Mouse (Mus musculus) spleen, postnatal 36 days (tissue): ENCODE measurements around the gene Ppp1r12a.

Experiments
- DNase-seq, 2 experiments: peaks; one replicate each; pipeline ENCODE4 v3.0.0; 2022; ENCODE audit warnings: low spot score in 2 of 2, mixed read lengths in 1 of 2

The Ppp1r12a gene

DNA sequence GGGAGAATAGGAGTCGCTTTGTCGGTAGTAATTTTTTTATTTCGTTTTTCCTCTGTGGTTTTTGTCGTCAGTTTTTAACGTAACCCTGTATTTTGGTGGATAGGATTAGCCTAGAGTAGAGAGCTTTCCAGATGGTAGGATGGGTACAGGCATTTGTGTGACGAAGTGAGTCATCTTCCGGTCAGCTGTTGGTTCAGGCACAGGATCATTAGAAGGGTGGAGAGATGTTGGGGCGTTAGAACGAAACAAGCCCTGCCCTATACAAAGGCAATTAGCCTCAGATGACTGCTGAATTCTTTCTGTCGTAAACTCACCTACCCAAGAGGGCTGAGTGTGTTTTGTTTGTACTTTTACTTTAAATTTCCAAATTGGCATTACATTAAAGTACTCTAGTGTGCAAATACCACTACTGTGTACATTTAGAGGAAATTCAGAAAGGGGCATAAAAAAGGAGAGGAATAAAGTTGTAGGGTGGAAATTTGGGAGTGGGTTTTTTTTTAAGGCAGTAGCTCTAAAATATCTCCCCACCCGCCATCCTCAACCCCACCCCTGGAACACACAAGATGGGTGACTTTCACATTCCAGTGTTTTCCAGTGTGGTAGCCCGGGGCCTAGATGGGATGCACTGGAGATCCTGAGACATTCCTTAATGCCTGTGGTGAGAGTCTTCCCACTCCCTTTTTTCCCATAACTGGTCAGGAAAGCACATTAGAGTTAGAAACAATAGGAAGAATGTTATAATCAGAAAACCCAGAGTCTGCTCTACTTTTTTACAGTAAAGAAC is 129.9 kb downstream of the Ppp1r12a start:
- no peak for DNase-seq

DNA sequence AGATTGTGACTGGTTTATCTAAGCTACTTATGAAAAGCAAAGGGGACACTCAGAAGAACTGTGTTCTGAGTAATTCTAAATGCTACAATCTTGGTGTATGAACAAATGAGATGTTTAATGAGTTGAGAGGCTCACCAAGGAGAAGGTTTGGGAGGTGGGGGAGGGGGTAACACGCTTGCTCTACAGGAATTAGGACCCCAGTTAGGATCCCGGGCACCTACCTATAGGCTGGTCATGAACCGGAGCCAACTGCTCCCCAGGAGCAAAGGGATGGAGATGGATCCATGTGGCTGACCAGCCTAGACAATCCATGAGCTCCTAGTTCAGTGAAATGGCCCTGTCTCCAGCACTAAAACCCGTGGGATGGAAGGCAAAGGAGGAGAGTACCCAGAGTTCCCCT is 130.7 kb downstream of the Ppp1r12a start:
- no peak for DNase-seq

DNA sequence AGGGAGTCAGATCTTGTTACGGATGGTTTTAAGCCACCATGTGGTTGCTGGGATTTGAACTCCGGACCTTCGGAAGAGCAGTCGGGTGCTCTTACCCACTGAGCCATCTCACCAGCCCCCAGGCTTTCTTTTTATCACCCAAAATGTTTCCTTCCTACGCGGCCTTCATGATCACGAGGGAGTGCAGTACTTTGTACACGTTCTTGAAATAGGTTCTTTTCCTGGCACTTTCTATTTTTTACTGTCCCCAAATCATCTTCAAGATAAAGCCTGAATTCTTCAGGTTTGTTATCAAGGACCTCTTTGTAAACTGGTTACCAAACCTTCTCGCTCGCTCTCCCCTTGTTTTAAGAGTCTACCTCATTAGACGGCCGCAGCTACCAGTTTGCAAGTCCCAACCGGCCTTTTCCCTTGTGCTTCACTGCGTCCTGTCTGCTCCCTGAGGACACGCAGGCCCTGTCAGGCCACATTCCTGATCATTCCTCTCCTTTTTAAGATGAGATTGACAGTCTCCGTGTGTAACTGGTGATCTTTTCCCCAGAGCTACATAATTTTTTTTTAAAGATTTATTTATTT is 131.7 kb downstream of the Ppp1r12a start:
- no peak for DNase-seq

DNA sequence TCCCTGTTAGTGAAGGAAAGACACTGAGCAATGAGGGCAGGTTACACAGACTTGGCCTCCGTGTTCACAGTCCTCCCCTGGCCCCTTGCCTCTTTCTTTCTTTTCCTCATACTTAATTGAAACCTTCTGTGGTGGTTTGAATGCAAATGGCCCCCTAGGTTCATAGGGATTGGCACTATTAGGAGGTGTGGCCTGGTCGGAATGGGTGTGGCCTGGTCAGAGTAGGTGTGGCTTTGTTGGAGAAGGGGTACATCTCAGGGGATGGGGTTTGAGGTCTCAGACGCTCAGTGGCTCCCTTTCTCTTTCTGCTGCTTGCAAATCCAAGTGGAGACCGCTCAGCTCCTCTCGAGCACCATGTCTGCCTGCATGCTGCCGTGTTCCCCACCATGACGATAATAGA is 132.8 kb downstream of the Ppp1r12a start:
- no peak for DNase-seq

DNA sequence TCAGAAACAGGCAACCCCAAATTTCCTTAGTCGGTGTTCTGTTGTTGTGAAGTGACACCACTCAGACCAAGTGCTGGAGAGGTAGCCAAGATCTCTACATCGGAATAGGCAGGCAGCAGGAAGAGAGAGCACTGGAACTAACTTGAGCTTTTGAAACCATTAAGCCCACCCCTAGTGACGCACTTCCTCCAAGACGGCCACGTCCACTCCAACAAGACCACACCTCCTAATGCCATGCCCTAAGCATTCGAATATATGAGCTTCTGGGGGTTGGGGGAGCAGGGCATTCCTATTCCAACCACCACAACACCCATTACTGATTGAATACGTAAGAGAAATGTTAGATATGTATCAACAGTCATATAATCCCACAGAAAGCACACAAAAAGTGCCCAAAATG is 134.5 kb downstream of the Ppp1r12a start:
- no peak for DNase-seq

DNA sequence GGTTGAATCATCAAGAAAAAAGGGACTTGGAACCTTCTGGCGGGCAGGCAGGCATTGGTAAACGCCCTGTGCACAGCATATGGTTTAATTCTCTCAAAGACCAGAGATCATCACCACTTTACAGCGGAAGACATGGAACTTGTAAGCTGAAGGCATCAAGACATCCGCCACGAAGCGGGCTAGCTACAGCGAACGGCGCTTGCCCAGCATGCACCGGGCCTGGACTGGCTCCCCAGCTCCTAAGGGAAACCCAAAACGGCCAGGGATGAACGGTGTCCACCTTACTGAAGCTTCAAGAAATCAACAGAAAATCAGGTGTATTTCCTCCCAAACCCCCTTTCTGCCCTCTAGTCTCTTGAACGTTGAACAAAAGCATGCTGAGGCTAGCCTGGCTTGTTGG is 136.3 kb downstream of the Ppp1r12a start:
- DNase-seq, result no peak

DNA sequence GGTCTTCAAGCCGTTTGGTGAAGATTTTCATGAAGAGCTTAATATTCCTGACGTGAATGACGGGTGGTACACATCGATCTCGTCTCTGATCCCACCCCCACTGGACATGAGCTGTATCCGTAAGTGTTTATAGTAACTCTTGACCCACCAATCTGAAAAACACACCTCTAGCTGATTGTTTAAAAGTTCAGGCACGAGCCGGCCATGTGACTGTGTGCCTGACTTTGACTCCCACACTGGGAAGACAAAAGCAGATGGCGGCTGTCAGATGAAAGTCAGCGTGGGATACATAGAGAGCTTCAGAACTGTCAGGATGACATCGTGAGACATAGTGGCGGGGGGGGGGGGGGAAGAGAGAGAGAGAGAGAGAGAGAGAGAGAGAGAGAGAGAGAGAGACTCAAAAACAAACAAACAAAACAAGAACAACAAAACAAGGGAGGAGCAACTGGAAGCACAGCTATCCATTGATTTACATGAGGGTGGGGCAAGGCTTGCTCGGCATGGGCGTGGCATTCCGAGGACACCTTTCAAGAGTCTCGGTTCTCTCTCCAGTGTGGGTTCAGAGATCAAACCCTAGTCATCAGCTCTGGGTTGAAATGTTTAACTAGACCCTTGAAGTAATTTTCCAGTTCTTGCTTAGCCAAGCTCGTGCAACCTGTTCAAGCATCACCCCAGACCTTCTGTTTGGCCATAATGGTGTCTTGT is 137.0 kb downstream of the Ppp1r12a start:
- DNase-seq, result no peak

DNA sequence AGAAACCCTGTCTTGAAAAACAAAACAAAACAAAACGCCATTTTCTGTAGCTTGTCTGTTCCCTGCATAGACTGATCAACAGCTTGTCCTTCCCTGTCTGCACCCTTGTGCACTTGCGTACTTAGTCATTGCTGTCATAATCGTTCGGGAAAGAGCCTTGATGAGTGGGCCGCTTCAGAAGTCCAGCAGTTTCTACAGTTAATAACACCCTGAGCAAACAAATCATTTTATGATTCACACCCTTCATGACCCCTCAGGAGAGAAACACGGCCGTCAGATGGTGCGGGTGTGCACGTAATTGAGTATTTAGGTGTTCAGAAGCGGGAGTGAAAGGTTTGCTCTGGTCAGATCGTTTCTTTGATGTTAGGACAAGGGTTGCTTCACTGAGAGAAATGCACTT is 137.8 kb downstream of the Ppp1r12a start:
- DNase-seq, result no peak

DNA sequence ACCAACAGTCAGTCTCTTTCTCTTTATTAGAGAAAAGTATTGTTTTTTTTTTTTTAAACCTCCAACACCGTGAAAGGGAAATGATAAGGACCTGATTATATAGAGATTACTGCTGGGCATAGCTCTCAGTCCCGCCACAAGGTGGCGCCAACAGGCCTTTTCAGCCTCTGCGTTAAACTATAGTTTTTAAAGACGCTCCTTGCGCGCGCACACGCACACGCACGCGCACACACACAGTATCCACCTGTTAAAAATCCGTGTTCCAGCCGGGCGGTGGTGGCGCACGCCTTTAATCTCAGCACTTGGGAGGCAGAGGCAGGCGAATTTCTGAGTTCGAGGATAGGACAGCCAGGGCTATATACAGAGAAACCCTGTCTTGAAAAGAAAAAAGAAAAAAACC is 138.8 kb downstream of the Ppp1r12a start:
- DNase-seq, result peak; percentile 31 to 54

DNA sequence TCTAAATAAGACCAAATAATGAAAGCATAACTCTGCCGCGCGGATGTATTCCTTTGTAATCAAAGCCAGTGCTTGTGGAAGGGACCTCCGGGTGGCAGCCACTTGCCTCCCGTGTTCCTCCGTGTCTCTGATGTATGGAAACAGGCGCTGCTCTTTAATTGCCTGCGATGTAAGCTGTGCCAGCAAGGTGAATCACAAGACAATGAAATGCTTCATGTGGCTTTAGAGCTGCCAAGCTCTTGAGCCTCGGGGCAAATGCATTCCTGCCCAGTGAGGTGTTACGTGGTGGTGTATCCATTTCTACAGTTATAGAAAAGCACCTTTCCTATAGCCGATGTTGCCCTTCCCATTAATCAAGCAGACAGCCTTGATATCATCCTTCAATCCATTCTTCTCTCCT is 145.8 kb downstream of the Ppp1r12a start:
- no peak for DNase-seq

DNA sequence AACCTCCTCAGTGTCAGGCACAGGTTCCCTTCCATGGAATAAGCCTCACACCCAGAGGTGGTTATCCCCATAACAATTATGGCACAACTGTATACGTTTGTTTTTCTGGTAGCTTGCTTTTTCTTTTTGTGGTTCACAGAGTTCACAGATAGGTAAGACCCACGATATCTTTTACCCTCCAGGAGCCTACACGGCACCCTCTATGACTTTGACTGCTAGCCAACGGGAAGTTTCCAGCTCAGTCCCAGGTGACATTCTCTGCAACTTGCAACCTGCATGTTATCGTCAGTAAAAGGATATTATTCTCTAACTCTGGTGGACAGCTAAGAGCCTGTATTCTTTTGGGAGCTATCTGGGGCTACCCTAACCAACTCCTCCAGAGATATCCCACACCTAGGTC is 148.2 kb downstream of the Ppp1r12a start:
- no peak for DNase-seq

DNA sequence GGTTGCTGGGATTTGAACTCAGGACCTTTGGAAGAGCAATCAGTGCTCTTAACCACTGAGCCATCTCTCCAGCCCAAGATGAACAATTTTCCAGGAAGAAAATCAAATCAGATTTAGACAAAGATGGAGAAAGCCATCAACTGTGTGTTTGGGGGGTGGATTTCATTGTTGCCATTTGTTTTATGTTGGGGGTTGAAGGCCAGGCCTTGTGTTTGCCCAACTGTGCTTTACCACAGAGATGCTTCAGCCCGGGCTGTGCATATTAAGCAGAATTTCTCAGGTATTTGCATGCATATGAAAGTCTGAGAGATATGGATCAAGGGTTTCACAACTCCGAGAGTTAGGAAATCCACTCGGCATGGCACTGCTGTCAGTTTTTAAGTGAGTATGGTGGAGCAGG is 149.4 kb downstream of the Ppp1r12a start:
- no peak for DNase-seq

DNA sequence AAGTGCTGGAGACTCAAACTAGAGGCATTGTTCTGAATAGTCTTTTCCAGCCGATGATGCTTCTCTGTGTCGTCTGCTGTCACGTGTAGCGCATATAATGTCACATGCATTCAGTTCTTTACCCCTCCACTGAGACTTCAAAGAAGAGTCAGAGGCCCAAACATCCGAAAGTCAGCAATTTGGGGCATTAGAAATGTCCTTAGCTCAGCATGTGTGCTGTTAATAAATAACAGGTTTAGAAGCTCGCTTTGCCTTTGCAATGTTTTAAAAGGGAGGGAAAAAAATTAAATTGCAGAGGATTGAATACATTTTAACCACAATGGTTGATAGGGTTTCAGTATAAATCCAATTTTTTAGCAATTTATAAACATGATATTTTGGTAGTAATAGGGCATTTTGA is 151.9 kb downstream of the Ppp1r12a start:
- DNase-seq, result no peak

DNA sequence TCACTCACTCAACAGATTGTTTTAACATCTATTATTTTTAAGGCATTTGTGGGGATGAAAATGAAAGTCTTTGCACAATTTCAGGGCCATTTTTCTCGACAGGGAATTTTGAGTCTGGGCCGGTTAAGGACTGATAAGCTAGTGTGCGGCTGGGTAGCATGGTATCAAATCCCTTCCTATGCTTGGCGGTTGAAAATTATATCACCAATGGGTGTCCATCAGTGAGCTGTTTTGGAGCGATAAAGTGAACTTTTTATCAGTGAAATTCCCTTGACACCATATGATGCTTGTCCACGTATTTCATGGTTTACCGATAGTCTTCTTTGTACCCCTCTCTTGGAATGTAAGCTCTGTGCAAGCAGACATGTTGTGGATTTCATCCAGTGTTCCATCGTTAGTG is 152.4 kb downstream of the Ppp1r12a start:
- DNase-seq, result no peak

DNA sequence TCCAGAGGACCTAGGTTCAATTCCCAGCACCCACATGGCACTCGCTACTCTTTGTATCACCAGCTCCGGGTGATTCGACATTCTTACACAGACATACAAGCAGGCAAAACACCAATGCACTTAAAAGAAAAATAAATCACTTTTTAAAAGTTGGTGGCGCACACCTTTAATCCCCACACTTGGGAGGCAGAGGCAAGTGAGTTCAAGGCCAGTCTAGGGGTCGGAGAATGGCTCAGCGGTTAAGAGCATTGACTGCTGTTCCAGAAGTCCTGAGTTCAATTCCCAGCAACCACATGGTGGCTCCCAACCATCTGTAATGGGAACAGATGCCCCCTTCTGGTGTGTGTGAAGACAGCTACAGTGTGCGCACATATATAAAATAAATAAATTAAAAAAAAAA is 153.2 kb downstream of the Ppp1r12a start:
- DNase-seq, result no peak

DNA sequence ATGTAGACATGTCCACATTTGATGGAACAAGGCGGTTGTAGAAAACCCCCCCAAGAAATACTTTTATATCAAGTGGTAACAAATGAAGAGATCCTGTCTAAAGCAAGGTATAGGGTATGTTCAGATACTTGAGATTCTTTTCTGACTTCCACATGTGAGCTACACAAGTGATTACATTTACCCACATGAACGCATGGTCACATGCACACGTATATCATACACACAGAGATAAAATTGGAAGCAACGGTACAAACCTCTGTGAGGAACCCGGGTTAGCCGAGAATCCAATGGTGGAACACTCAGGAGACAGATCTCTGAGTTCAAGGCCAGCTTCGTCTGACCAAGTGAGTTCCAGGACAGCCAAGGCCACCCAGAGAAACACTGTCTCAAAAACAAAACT is 166.4 kb downstream of the Ppp1r12a start:
- no peak for DNase-seq

DNA sequence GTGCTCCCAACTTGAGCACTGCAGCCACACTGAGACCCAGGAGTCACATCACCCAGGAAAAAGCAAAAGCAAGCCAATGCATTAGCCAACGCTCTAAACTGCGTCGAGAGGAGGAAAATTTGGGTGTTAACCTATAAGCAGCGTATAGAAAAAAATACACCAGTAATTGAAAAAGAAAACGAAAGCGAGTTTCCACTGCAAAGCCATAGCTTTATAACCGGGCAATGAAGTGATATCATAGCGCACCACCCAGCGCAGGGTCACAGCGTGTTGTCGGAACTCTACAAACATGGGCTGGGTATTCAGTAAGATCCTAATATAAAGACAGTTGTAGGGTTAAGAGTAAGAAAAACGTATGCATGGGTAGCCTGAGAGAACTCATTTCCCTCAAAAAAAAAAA is 167.0 kb downstream of the Ppp1r12a start:
- no peak for DNase-seq

DNA sequence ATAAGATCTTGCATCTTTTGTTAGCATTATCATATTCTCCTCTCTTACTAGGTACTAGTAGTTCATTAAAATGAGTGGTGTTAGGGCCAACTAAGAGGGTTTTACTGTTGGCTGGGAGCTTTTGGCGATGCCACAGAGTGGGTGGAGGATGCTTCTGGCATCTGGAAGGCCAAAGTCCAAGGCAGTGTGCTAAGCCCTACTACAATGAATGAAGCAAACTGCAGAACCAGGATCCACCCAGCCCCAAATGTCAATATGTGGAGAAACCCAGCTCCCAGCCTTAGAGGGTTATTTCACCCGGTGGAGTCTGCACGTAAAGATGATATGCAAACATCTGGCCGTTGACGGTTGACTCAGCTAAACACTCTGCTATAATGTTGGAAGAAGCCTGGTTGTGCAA is 167.8 kb downstream of the Ppp1r12a start:
- no peak for DNase-seq

DNA sequence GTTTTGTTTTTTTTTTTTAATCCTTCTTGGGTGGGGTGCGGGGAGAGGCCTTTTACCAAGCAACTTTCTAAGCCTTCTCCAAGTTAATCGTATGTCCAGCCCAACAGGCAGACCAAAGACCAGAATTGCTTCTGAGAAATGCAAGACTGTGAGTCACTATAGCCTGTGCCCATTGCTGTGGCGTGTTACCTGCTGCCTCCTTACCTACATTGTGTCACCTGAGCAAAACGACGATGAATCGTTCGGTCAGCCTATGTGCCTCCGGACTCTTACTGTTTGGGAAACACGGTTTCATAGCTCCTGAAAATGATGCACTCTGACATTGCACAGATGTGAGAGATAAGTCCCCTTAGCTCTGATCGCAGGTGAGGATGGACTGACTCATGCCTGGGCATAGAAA is 169.0 kb downstream of the Ppp1r12a start:
- DNase-seq, result no peak

DNA sequence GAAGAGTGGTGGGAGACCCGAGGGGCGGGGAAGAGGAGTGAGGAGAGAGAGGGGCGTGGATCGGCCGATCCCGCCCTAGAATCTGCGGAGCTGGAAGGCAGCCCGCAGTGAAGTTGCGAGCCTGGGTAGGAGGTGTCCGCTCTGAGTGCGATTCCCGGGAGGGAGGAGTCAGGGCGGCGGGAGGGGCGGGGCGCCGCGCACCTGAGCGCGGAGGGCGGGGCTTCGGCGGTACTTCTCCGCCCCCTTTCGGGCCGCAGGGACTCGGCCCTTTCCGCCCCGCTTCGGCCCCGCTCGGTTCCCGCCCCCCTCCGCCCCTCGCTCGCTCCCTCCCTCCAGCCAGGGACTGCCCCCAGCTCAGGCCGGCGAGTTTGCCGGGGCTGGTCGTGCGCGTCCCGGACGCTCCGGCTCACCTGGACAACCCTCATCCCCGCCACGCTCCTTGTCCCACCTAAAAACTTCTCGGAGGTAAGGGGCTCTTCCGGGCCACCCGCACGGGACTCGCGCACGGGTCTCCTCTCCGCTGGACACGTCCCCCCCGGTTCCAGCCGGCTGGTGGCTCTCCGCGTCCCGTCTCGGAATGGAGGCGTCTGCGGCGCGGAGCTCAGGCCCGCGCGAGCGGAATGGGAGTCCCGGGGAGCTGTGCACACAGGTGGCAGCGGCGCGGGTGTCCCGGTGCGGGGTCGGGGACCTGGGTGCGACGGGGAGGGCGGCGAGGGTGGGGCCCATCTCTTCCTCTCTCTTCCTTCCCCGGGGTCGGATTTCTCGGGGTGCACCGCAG is 170.0 kb downstream of the Ppp1r12a start, which contains the start of gene Pawr:
Gene Pawr (plus strand): TSS at position 338 of the 778 bp plus-strand sequence.
- DNase-seq, result peak; percentile 6 to 11

DNA sequence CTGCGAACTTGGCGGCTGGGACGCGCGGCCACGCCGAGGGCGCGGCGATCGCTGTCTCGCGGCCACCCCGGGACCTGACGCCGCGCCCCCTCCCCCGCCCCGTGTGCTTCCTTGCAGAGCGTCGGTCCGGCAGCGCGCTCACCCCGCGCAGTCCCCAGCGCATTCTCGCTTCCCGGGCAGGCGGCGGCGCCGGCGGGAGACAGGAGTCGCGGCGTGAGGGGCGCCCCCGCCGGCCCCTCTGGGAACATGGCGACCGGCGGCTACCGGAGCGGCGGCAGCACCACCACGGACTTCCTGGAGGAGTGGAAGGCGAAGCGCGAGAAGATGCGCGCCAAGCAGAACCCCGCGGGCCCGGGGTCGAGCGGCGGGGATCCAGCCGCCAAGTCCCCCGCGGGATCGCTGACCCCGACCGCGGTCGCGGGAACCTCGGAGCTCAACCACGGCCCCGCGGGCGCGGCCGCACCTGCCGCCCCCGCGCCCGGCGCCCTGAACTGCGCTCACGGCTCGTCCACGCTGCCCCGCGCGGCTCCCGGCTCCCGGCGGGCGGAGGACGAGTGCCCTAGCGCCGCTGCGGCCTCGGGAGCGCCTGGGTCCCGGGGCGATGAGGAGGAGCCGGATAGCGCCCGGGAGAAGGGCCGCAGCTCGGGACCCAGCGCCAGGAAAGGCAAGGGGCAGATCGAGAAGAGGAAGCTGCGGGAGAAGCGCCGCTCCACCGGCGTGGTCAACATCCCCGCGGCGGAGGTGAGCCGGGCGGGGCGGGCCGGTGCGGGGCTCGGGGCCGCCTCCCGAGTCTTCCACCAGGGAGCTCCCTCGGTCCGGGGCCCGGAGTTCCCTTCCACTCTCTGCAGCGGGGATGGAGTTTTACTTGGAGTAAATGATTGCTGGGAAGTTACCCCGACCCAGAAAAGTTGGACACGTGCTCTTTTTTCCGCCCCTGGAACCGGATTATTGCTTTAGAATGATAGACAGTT is 170.9 kb downstream of the Ppp1r12a start:
- DNase-seq, result no peak
